Mouse (Mus musculus): Measurements from ENCODE around the gene Gm49368.

Gm49368 gene

DNA sequence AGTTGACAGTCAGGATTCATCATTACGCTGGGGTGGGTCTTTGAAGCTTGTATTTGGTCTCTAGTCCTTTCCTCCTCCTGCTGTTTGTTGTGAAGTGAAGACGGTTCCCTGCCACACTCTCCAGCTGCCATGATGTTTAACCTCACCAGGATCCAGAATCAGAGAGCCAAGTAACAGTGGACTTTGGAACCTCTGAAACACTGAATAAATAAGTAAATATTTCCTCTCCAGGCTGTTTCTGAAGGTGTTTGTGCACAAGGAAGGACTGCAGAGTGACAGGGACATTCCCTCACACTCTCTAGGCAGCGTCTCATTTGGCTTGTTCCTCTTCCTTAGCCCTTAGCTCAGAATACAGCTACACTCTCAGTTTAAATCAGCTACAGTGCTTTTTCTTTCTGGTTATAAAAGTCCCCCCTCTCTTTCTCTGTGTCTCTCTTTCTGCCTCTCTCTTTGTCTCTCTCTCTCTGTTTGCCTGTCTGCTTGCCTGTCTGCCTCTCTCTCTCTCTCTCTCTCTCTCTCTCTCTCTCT lies 5.5 kb upstream of the Gm49368 start:
- no peak for DNase-seq (ENCODE audit: low read depth, low spot score)

DNA sequence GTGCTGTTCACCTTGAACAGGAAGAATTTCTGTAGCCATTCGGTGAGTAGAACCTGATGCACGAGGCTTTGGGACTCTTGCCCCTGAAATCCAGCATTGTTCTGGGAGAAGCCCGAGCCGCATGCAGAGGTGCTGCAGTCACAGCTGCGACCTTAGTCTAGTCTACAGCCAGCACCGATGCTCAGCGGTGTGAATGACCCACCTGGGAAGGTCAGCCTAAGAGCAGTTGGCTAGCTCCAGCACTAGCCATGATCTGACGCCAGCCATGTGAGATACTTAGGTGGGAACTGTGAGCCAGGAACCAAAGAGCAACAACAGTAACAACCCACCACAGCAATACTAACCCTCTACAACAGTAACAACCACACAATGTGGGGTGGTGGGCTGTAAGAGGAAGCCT lies 4.6 kb upstream of the Gm49368 start:
- no peak for DNase-seq (ENCODE audit: low read depth, low spot score)

GRCm38 (mm10) chr7:128058576-128058975 lies 3.9 kb upstream of the Gm49368 start:
- DNase-seq (ENCODE audit: low read depth, low spot score) = no peak

DNA sequence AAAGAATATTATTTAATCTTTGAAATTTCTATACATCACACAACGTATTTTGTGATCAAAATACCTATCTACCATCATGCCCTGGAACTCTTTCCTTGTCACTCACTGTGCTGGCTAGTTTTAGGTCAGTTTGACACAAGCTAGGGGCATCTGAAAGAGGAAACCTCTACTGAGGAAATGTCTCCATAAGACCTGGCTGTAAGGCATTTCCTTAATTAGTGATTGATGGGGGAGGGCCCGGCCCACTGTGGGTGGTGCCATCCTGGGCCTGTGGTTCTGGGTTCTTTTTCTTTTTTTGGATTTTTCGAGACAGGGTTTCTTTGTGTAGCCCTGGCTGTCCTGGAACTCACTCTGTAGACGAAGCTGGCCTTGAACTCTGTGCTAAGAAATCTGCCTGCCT lies 3.4 kb upstream of the Gm49368 start:
- DNase-seq (ENCODE audit: low read depth, low spot score) = no peak

DNA sequence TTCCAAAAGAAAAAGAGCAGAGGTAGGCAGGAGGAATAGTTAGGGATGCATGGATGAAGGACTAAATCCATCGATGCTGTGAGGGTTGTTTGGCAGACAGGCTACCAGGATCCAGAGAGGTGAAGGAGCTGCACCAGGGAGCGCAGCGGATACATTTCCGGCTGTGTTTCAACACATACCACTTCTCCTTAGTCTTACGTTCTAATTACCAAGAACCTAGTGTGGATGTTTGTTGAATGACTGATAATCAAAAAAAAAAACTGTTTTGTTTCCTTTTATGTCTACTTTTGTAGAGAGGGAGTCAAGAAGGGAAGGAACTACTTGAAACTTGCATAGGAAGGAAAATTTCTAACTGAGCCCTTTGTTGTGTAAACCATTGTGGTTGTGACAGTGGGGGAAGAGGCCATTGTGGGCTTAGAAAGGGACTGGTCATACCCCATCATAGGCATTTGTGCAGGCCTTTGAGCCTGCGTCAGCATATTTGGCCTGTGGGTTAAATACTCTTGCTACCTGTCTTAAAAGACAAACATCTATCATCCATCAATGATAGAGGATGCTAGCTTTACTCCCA lies 813 bp downstream of the Gm49368 start:
- DNase-seq (ENCODE audit: low read depth, low spot score) = no peak

DNA sequence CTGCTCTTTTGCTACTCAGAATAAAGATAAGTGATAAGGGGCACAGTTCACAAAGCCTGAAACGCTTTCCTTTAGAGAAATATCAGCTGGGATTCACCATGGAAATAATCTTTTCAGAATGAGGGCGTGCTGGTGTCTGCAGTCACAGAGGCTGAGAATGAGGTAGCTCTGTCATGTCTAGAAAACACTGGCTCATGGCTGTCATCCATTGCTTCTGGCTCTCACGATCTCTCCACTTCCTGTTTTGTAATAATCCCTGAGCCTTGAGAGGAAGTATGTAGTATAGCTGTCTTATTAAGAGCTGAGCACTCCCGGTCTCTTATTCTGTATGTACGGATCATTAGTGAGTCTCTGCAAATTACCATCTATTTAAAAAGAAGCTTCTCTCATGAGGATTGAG lies 3.1 kb downstream of the Gm49368 start:
- DNase-seq (ENCODE audit: low read depth, low spot score) = no peak

- no peak for DNase-seq (ENCODE audit: low read depth, low spot score)
Observed at GRCm38 (mm10) chr7:128067847-128068246, 5.4 kb downstream of the Gm49368 start.

- no peak for DNase-seq (ENCODE audit: low read depth, low spot score)
Observed at GRCm38 (mm10) chr7:128069844-128070243, 7.4 kb downstream of the Gm49368 start.

DNA sequence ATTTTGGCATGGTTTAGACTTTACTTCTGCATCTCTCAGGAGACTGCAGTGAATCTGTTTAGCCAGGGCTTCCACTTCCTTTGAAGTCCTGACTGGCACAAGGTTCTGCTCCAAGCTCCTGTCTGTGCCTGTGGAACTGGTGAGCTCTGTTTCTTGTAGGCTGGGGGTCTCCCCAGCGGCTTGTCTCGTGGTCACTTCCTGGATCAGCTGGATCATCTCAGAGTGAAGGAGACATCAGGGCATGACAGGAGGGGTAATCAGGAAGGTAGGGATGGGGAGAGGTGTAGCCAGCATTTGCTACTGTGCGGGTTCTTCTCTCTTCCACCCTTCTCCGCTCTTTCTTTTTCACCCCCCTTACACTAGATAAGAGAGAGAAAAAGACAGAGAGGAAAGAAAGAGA lies 9.3 kb downstream of the Gm49368 start:
- no peak for DNase-seq (ENCODE audit: low read depth, low spot score)

GRCm38 (mm10) chr7:128080012-128080411 lies 17.5 kb downstream of the Gm49368 start:
- DNase-seq (ENCODE audit: low read depth, low spot score) = no peak

DNA sequence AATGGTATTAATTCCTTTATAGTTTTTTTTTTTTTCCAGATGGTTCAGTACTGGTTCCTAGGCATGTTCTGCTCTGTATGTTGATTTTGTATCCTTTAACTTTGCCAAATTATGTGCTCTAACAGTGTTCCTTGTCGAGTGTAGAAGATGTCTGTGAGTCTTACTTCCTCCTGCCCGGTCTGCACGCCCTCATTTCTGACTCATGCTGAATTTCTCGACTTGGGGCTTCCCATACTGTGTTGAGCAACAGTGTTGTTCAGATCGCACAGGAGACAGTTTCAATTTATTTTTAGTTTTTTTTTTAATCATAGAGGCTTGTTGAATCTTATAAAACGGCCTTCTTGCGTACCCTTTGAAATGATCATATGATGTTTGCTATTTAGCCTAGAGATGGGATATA lies 26.7 kb downstream of the Gm49368 start:
- no peak for DNase-seq (ENCODE audit: low read depth, low spot score)

DNA sequence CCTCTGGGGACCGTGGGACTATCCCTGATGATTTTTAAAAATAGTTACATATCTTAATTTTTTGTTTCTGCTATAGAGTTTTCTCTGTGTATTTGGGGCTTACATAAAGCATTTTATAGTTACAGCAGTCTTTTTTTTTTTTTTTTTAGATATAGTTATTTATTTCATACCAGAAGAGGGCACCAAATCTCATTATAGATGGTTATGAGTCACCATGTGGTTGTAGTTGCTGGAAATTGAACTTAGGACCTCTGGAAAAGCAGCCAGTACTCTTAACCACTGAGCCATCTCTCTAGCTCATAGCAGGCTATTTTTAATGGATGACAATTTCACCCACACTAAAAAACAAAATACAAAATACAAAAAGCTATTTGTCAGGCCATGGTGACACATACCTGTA lies 35.7 kb downstream of the Gm49368 start:
- DNase-seq (ENCODE audit: low read depth, low spot score) = no peak

- no peak for DNase-seq (ENCODE audit: low read depth, low spot score)
Observed at GRCm38 (mm10) chr7:128100742-128101357, 38.4 kb downstream of the Gm49368 start.

- no peak for DNase-seq (ENCODE audit: low read depth, low spot score)
Observed at GRCm38 (mm10) chr7:128105246-128105645, 42.8 kb downstream of the Gm49368 start.

DNA sequence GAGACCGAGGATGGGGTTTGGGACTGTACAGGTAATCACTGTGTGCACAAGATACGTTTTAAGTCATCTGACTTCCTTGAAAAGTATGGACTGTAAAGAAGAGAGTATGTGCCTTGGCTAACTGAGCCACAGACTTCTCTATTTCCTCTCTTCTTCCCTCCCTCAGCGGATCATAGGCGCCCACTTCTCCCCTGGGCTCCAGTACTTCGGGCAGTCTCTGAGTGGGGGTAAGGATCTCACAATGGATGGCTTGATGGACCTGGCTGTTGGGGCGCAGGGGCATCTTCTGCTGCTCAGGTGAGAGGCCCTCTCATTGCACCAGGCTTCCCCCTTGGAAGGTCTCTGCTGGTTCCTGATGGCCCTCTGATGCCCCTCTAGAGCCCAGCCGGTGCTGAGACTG lies 45.0 kb downstream of the Gm49368 start:
- DNase-seq (ENCODE audit: low read depth, low spot score) = no peak

DNA sequence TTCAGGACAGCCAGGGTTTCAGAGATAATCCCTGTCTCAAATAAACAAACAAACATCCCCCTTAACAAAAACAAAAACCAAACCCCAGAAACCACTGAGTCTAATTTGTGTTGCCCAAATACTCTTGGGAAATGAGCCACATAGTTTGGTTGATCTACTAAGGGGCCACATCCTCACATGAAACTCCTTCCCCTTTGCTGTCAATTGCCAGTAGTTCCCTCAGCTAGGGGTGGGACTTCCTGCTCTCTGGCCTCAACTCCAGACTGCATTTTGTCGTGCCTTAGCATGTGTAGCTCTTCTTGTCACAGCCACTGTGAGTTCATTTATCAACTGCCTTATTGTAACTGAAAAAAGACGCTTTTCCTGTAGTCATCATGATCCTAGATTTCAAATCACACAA lies 47.8 kb downstream of the Gm49368 start:
- DNase-seq (ENCODE audit: low read depth, low spot score) = no peak

DNA sequence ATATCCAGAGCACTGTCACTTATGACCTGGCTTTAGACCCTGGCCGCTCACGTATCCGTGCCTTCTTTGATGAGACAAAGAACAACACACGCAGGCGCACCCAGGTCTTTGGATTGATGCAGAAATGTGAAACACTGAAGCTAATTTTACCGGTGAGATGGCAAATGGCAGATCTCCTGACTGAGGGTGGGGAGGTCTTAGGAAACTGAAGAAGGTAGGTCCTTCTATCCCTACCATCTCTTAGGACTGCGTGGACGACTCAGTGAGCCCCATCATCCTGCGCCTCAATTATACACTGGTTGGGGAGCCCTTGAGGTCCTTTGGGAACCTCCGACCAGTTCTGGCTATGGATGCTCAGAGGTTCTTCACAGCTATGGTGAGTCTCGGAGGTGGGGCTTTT lies 49.6 kb downstream of the Gm49368 start:
- DNase-seq (ENCODE audit: low read depth, low spot score) = no peak

DNA sequence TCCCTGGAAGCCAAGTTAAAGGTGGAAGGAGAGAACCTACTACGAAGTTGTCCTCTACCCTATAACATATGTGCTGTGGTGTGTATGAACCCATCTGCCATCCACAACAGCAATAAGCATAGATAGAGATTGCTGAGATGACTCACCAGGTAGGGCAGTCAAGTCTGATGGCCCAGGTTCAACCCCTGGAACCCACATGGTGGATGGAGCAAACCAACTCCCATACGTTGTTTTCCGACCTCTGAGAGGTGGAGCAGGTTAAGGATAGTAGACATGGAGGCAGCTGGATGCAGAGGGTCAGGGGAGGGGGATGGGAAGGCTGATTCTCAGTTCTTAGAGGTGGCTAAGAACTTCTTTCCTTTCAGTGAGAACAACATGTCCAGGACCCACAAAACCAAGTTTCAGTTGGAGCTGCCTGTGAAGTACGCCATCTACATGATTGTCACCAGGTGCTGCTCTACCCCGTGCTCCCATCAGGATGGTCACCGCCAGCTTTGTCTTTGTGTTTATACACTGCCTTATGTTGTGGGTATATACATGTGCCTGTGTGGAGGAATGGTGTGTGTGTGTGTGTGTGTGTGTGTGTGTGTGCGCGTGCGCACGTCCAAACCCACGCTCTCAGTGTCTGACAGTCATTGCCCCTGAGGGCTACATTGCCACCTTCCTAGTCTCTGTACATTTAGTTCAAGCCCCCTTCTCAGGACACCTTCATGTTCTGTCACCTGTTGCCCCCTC lies 52.1 kb downstream of the Gm49368 start:
- no peak for DNase-seq (ENCODE audit: low read depth, low spot score)

- no peak for DNase-seq (ENCODE audit: low read depth, low spot score)
Observed at GRCm38 (mm10) chr7:128115211-128115958, 52.9 kb downstream of the Gm49368 start.

DNA sequence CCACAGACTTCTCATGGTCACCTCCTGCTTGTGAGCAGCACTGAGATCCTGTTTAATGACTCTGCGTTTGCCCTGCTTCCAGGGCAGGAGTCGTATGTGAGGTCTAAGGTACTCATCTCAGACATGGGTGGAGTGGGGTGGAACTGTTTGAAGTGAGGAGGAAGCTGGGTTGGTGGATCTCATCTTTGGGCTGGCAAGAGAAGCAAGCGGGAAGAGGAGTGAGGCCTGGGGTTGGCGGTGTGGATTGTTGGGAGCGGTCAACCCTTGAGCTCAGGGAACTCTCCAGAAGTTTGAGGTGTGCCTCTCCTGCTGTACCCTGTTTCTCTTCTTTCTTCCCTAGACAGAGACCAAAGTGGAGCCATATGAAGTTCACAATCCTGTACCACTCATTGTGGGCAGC lies 53.9 kb downstream of the Gm49368 start:
- DNase-seq (ENCODE audit: low read depth, low spot score) = no peak

- DNase-seq (ENCODE audit: low read depth, low spot score) = no peak
Observed at GRCm38 (mm10) chr7:128119726-128120490, 57.4 kb downstream of the Gm49368 start.

Measured in c-Kit-negative CD71-positive TER-119-positive erythroid progenitor cells, embryonic 14.5 days (primary cell).